ENCODE assay signal across 11 mouse cellular contexts in genomic region chr19:6448752-6449151, GRCm38 (mm10). TPM values are rescaled to one million over a fixed set of nuclear protein-coding genes. Genes with fewer than 3 reads are reported as not detected.
A peak's percentile ranks its signal among the peaks of the same experiment; 100 is the strongest.
DNase-seq lines count a peak whose midpoint lies in the region; ATAC-seq and TF ChIP-seq lines count a peak whose summit lies in the region.
"Had no signal": no experiment of that assay in that cellular context is flagged by ENCODE, and none has a peak within 500 bp of the region (broad histone marks: within the 10 kb centered on the region; RNA-seq: fewer than 3 reads in every experiment).

No protein-coding gene starts in this region.

- peak; percentile 75 for TF ChIP-seq EP300 in liver, embryonic 14.5 days (IDR thresholded peaks at IDR 0.05; ENCODE audit: low read depth)

- peak overlapping the region; percentile 33 for H3K4me3 ChIP-seq in heart, embryonic 13.5 days
- H3K4me3 ChIP-seq in forebrain, embryonic 12.5 days (replicated peaks): no peak overlapping the region
- H3K4me3 ChIP-seq in liver, embryonic 14.5 days (ENCODE audit: insufficient read depth in 1 of 2, low read depth in 2 of 2, low read length in 2 of 2): peak overlapping the region; percentile 6 to 46

- WGBS in heart, embryonic 13.5 days: 9% methylated on average over 5 of the region's 5 CpGs
- WGBS in forebrain, embryonic 12.5 days: 44% methylated on average over 5 of the region's 5 CpGs
- WGBS in liver, embryonic 14.5 days (ENCODE audit: insufficient replicate concordance): 12% methylated on average over 5 of the region's 5 CpGs

- H3K9ac ChIP-seq in heart, embryonic 13.5 days: peak overlapping the region; percentile 67; the same call in 1 of the 2 replicates
- peak overlapping the region; percentile 17; the same call in 1 of the 2 replicates for H3K9ac ChIP-seq in forebrain, embryonic 12.5 days
- H3K9ac ChIP-seq in liver, embryonic 14.5 days (replicated peaks): peak overlapping the region; percentile 14; the same call in 1 of the 2 replicates

- H3K27me3 ChIP-seq in heart, embryonic 13.5 days (replicated peaks): peaks cover 83% of the 10 kb centered on the region
- peaks cover 13% of the 10 kb centered on the region for H3K27me3 ChIP-seq in forebrain, embryonic 12.5 days
- no peaks in the 10 kb centered on the region; the same call in 1 of the 2 replicates for H3K27me3 ChIP-seq in liver, embryonic 14.5 days (ENCODE audit: control insufficient read depth, insufficient read depth, low read length)

- DNase-seq in heart, adult 9 months (ENCODE audit: low spot score in 2 of 2): no peak
- DNase-seq in 416B (ENCODE audit: low read depth): peak; percentile 15
- DNase-seq in liver, embryonic 14.5 days (ENCODE audit: low read depth in 3 of 3, low spot score in 3 of 3): peak; percentile 28 to 40 (median 30)
- no peak for DNase-seq in MN1 (ENCODE audit: low spot score)
- no peak for DNase-seq in cerebellum, postnatal 10 days
- DNase-seq in embryo, embryonic 10 days (ENCODE audit: low spot score): no peak
- DNase-seq: gastrocnemius, postnatal 14 days; lung, postnatal 14 days had no signal

- TF ChIP-seq CTCF in liver, embryonic 14.5 days (IDR thresholded peaks at IDR 0.05; ENCODE audit: low read depth): 0 out of 2 replicates have a peak, but pooled peaks have one; percentile 14

- H3K4me1 ChIP-seq in heart, embryonic 13.5 days: peaks cover 17% of the 10 kb centered on the region
- peaks cover 78% of the 10 kb centered on the region for H3K4me1 ChIP-seq in forebrain, embryonic 12.5 days
- H3K4me1 ChIP-seq in liver, embryonic 14.5 days (replicated peaks; ENCODE audit: control insufficient read depth in 2 of 2, insufficient read depth in 2 of 2, low read length in 1 of 2): peaks cover 4 to 7% of the 10 kb centered on the region in 2 experiments; a peak in 3 of 4 replicates

- peak overlapping the region; percentile 59 for H3K4me2 ChIP-seq in heart, embryonic 13.5 days
- H3K4me2 ChIP-seq in forebrain, embryonic 12.5 days: peak overlapping the region; percentile 29
- peak overlapping the region; percentile 62 for H3K4me2 ChIP-seq in liver, embryonic 14.5 days (ENCODE audit: low read depth)

- no peaks in the 10 kb centered on the region for H3K9me3 ChIP-seq in heart, embryonic 13.5 days
- no peaks in the 10 kb centered on the region for H3K9me3 ChIP-seq in forebrain, embryonic 12.5 days
- no peaks in the 10 kb centered on the region for H3K9me3 ChIP-seq in liver, embryonic 14.5 days (ENCODE audit: control insufficient read depth, low read length)

- no peaks in the 10 kb centered on the region for H3K36me3 ChIP-seq in heart, embryonic 13.5 days
- no peaks in the 10 kb centered on the region for H3K36me3 ChIP-seq in forebrain, embryonic 12.5 days (replicated peaks)
- no peaks in the 10 kb centered on the region for H3K36me3 ChIP-seq in liver, embryonic 14.5 days (replicated peaks; ENCODE audit: control insufficient read depth, insufficient read depth, low read depth)

- ATAC-seq in heart, embryonic 13.5 days (ENCODE audit: extremely low read depth, insufficient number of reproducible peaks, low FRiP score, low TSS enrichment): no peak
- ATAC-seq in forebrain, embryonic 12.5 days (ENCODE audit: low FRiP score): no peak
- ATAC-seq in liver, embryonic 14.5 days (ENCODE audit: insufficient read depth): peak; percentile 61; the same call in 1 of the 2 replicates
- ATAC-seq: CD4-positive, CD25-positive, alpha-beta regulatory T cell, adult 4 months had no signal

- H3K27ac ChIP-seq in heart, embryonic 13.5 days (replicated peaks): no peak overlapping the region
- H3K27ac ChIP-seq in forebrain, embryonic 12.5 days: no peak overlapping the region
- H3K27ac ChIP-seq in liver, embryonic 14.5 days: no peak overlapping the region

RNA-seq across cellular contexts. Expression of gene Nrxn2, which starts 30.2 kb away (rescaled TPM):
- polyA plus RNA-seq in heart, embryonic 13.5 days (2015; fragmentation: Nextera tagmentation; extraction: Ambion mirVana): 0.52 and 0.70 TPM in 2 replicates
- 17.1 and 17.6 TPM in 2 replicates for polyA plus RNA-seq in forebrain, embryonic 12.5 days (2016; fragmentation: Nextera tagmentation; extraction: Ambion mirVana)
- polyA plus RNA-seq in liver, embryonic 14.5 days (2012; rRNA removed): 0.46 and 0.74 TPM in 2 replicates
- 0.27 and 0.47 TPM in 2 replicates for polyA plus RNA-seq in liver, embryonic 14.5 days (2014; fragmentation: Nextera tagmentation; extraction: Ambion mirVana)
- polyA plus RNA-seq: CD4-positive, CD25-positive, alpha-beta regulatory T cell, adult 4 months had no signal

RNA-seq across cellular contexts. Expression of gene Rasgrp2, which starts 49.6 kb away (rescaled TPM):
- 38.4 and 53.6 TPM in 2 replicates for polyA plus RNA-seq in heart, embryonic 13.5 days (2015; fragmentation: Nextera tagmentation; extraction: Ambion mirVana)
- 13.1 and 15.1 TPM in 2 replicates for polyA plus RNA-seq in forebrain, embryonic 12.5 days (2016; fragmentation: Nextera tagmentation; extraction: Ambion mirVana)
- 64.1 and 74.5 TPM in 2 replicates for polyA plus RNA-seq in liver, embryonic 14.5 days (2012; rRNA removed)
- polyA plus RNA-seq in liver, embryonic 14.5 days (2014; fragmentation: Nextera tagmentation; extraction: Ambion mirVana): 76.3 and 76.9 TPM in 2 replicates

Comparison
In these comparisons a context has a peak if more than half of its experiments do, and no peak if none do; other contexts are left out.
1. H3K9ac ChIP-seq: peak in every context shown above with its lines; median percentile 67 in heart, embryonic 13.5 days; 17 in forebrain, embryonic 12.5 days; 14 in liver, embryonic 14.5 days.
2. DNase-seq: peak in 416B (single experiment) and liver, embryonic 14.5 days (3 of 3); none in heart, adult 9 months (0 of 2), MN1 (single experiment), cerebellum, postnatal 10 days (0 of 2) and embryo, embryonic 10 days (single experiment).
3. RNA of gene Nrxn2, which starts 30.2 kb away (polyA plus RNA-seq): 17.1 to 17.6 TPM in forebrain, embryonic 12.5 days; 0.52 to 0.70 TPM in heart, embryonic 13.5 days and 0.27 to 0.74 TPM in liver, embryonic 14.5 days; every median in the first group is over 10 times any median in the second.
4. Peak in every context shown above with its lines, with median percentiles within 50 percentile points of each other: H3K4me2 ChIP-seq.